Mouse (Mus musculus) heart, adult 2 months (tissue): ENCODE data around the gene Tmem11.

Experiments used
- EP300 ChIP-seq: fragments of 200-500 bp; IDR thresholded peaks from 2 replicates; pipeline ENCODE4 v1.6.1; 2011; ENCODE audit warnings: low read depth, low read length, control low read depth; ENCODE audit not compliant: insufficient read depth
- POLR2A ChIP-seq: fragments of 200-500 bp; IDR thresholded peaks from 2 replicates; pipeline ENCODE4 v1.6.1; 2011; ENCODE audit warnings: mild to moderate bottlenecking, low read depth, low read length, control low read depth; ENCODE audit not compliant: insufficient read depth

DNA sequence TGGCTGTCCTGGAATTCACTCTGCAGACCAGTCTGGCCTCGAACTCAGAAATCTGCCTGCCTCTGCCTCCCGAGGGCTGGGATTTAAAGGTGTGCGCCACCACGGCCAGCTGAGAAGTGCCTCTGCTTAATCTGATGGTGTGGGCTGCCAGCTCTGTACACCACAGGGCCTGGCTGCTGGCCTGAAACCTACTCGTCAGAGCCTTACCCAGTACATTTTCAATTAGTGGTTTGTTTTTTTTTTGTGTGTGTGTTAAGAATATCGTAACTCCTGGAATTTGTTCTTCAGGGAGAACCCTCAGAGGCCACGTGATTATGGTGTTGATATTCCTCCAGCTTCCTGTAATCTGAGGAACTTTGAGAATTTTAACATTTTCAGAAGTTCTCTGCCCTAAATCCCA, 22.9 kb upstream of the Tmem11 start:
- no peak for TF ChIP-seq POLR2A
- TF ChIP-seq EP300 = no peak
